Mouse (Mus musculus): ENCODE results near the gene Rps9.

- TF ChIP-seq CTCF (IDR thresholded peaks at IDR 0.05; ENCODE audit: control insufficient read depth, insufficient read depth, insufficient read length) (no peak), MYOD1 (IDR thresholded peaks at IDR 0.05; ENCODE audit: control insufficient read depth, insufficient read length, low read depth) (no peak), CEBPB (IDR thresholded peaks at IDR 0.05; ENCODE audit: low read depth) (no peak), MAX (IDR thresholded peaks at IDR 0.05) (no peak)
Observed at GRCm38 (mm10) chr7:3683908-3684550, 19.8 kb upstream of the Rps9 start.

Data from C2C12 (cell line).